In the genomic region with DNA sequence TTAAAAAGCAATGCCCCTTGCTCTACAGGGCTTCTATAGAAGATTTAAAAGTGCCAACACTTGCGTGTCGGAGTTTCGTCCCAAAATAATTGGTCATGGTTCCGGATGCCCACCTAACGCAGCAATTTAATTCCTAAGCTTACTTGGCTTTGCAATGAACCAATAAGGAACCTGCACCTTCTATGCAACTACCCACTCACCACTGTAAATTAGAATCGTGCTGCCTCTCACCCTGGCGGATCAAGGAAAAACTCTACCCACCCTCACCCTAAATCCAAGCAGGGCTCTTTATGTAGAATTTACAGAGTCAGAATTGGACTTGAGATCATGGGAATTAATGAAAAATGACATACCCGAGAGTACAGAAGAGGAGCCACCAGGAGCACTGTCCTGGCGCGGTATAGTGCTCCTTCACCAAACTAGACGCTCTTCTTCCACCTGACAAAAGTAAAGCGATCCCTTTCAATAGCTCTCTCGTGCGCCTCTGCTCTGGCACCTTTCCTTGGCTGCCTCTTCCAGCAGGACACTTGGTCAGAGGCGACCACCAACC, we compare ENCODE assay signal across 8 mouse cellular contexts. TPM values are rescaled to one million over a fixed set of nuclear protein-coding genes. Genes with fewer than 3 reads are reported as not detected.
DNase-seq lines count a peak whose midpoint lies in the region; ATAC-seq and TF ChIP-seq lines count a peak whose summit lies in the region.

No protein-coding gene starts in this region.

- H3K4me2 ChIP-seq in lung, embryonic 14.5 days = peak overlapping the region; percentile 70
- H3K4me2 ChIP-seq in embryonic facial prominence, embryonic 14.5 days (ENCODE audit: low read depth, low read length) = peak overlapping the region; percentile 68
- peak overlapping the region; percentile 55 for H3K4me2 ChIP-seq in midbrain, postnatal 0 days (ENCODE audit: low read depth, low read length, poor library complexity, severe bottlenecking)

- H3K9ac ChIP-seq in lung, embryonic 14.5 days = peak overlapping the region; percentile 96
- H3K9ac ChIP-seq in embryonic facial prominence, embryonic 14.5 days (ENCODE audit: low read depth, low read length) = peak overlapping the region; percentile 95
- H3K9ac ChIP-seq in midbrain, postnatal 0 days (replicated peaks; ENCODE audit: low read length, poor library complexity, severe bottlenecking) = peak overlapping the region; percentile 96

- H3K4me1 ChIP-seq in lung, embryonic 14.5 days (ENCODE audit: insufficient read depth) = peaks cover 5% of the 10 kb centered on the region; the same call in 1 of the 2 replicates
- H3K4me1 ChIP-seq in embryonic facial prominence, embryonic 14.5 days (ENCODE audit: control insufficient read depth, insufficient read depth, low read length) = peaks cover 10% of the 10 kb centered on the region
- 0 out of 2 replicates have a peak, but pooled peaks cover 3% of the 10 kb centered on the region for H3K4me1 ChIP-seq in midbrain, postnatal 0 days (ENCODE audit: insufficient read depth, low read length)

- TF ChIP-seq CTCF in lung, embryonic 14.5 days (IDR thresholded peaks at IDR 0.05; ENCODE audit: low read depth) = no peak
- no peak for TF ChIP-seq CTCF in midbrain, postnatal 0 days (IDR thresholded peaks at IDR 0.05)

- H3K27ac ChIP-seq in lung, embryonic 14.5 days (ENCODE audit: low read depth) = peak overlapping the region; percentile 6; the same call in 1 of the 2 replicates
- H3K27ac ChIP-seq in embryonic facial prominence, embryonic 14.5 days (replicated peaks; ENCODE audit: low read depth, low read length) = peak overlapping the region; percentile 76
- H3K27ac ChIP-seq in midbrain, postnatal 0 days (ENCODE audit: low read depth, low read length) = peak overlapping the region; percentile 91

- DNase-seq in lung, embryonic 14.5 days = no peak
- no peak for DNase-seq in lung, adult 18-20 months
- DNase-seq in embryonic facial prominence, embryonic 14.5 days (ENCODE audit: low spot score) = peak; percentile 2
- peak; percentile 10 for DNase-seq in midbrain, postnatal 0 days (ENCODE audit: low spot score)
- no peak for DNase-seq in cerebellum, postnatal 10 days
- no peak for DNase-seq in left cerebral cortex, adult 11 months (ENCODE audit: low spot score)
- no peak for DNase-seq in yolk sac, embryonic 10.5 days (ENCODE audit: low spot score)

- peak; percentile 21 for ATAC-seq in lung, embryonic 14.5 days (ENCODE audit: insufficient read depth)
- ATAC-seq in embryonic facial prominence, embryonic 14.5 days (ENCODE audit: low read depth) = peak; percentile 19; the same call in 1 of the 2 replicates
- ATAC-seq in inflammation-experienced regulatory T-cells, adult 6 months = peak; percentile 60
- peak; percentile 69 for ATAC-seq in midbrain, postnatal 0 days (ENCODE audit: low FRiP score)

- no peaks in the 10 kb centered on the region for H3K9me3 ChIP-seq in lung, embryonic 14.5 days (ENCODE audit: low read depth, low read length)
- H3K9me3 ChIP-seq in embryonic facial prominence, embryonic 14.5 days (ENCODE audit: control insufficient read depth, low read length) = no peaks in the 10 kb centered on the region
- no peaks in the 10 kb centered on the region for H3K9me3 ChIP-seq in midbrain, postnatal 0 days (ENCODE audit: low read length)

- WGBS in lung, embryonic 14.5 days = 4% methylated on average over 15 of the region's 15 CpGs
- 4% methylated on average over 14 of the region's 15 CpGs for WGBS in embryonic facial prominence, embryonic 14.5 days
- WGBS in midbrain, postnatal 0 days = 4% methylated on average over 15 of the region's 15 CpGs

- H3K36me3 ChIP-seq in lung, embryonic 14.5 days (ENCODE audit: insufficient read depth) = peaks cover 29% of the 10 kb centered on the region; the same call in 1 of the 2 replicates
- H3K36me3 ChIP-seq in embryonic facial prominence, embryonic 14.5 days (ENCODE audit: control insufficient read depth, insufficient read depth, low read length) = peaks cover 46% of the 10 kb centered on the region
- peaks cover 2% of the 10 kb centered on the region for H3K36me3 ChIP-seq in midbrain, postnatal 0 days (ENCODE audit: insufficient read depth, low read length)

- peak overlapping the region; percentile 75 for H3K4me3 ChIP-seq in lung, embryonic 14.5 days (ENCODE audit: low read depth, low read length)
- peak overlapping the region; percentile 69 for H3K4me3 ChIP-seq in embryonic facial prominence, embryonic 14.5 days (ENCODE audit: low read depth, low read length)
- H3K4me3 ChIP-seq in midbrain, postnatal 0 days (ENCODE audit: low read depth, low read length) = peak overlapping the region; percentile 85

- H3K27me3 ChIP-seq in lung, embryonic 14.5 days (ENCODE audit: insufficient read depth, low read length) = no peaks in the 10 kb centered on the region
- no peaks in the 10 kb centered on the region for H3K27me3 ChIP-seq in embryonic facial prominence, embryonic 14.5 days (replicated peaks; ENCODE audit: control insufficient read depth, insufficient read depth, low read length)
- H3K27me3 ChIP-seq in midbrain, postnatal 0 days (ENCODE audit: insufficient read depth, low read length) = no peaks in the 10 kb centered on the region

RNA-seq across cellular contexts. Expression of a gene that starts 0.4 kb away (rescaled TPM):
- polyA plus RNA-seq in lung, embryonic 14.5 days (2014; fragmentation: Nextera tagmentation; extraction: Ambion mirVana) = 56.8 and 60.6 TPM in 2 replicates
- polyA plus RNA-seq in embryonic facial prominence, embryonic 14.5 days (2014; fragmentation: Nextera tagmentation; extraction: Ambion mirVana) = 46.9 and 49.4 TPM in 2 replicates
- polyA plus RNA-seq in inflammation-experienced regulatory T-cells, adult 6 months (2017; shearing (Covaris generic)) = 10 to 100 TPM; 58.1 to 73.3 (median 63.9) TPM
- total RNA-seq in midbrain, postnatal 0 days (2014; rRNA removed) = 39.6 and 42.6 TPM in 2 replicates
- polyA plus RNA-seq in midbrain, postnatal 0 days (2015; fragmentation: Nextera tagmentation; extraction: Ambion mirVana) = 36.3 TPM in 2 replicates

RNA-seq across cellular contexts. Expression of a gene that starts 0.4 kb away (rescaled TPM):
- 42.8 and 44.4 TPM in 2 replicates for polyA plus RNA-seq in lung, embryonic 14.5 days (2014; fragmentation: Nextera tagmentation; extraction: Ambion mirVana)
- 32.7 and 32.8 TPM in 2 replicates for polyA plus RNA-seq in embryonic facial prominence, embryonic 14.5 days (2014; fragmentation: Nextera tagmentation; extraction: Ambion mirVana)
- 10 to 100 TPM; 49.6 to 75.9 (median 55.1) TPM for polyA plus RNA-seq in inflammation-experienced regulatory T-cells, adult 6 months (2017; shearing (Covaris generic))
- total RNA-seq in midbrain, postnatal 0 days (2014; rRNA removed) = 61.5 and 70.3 TPM in 2 replicates
- 24.4 and 25.4 TPM in 2 replicates for polyA plus RNA-seq in midbrain, postnatal 0 days (2015; fragmentation: Nextera tagmentation; extraction: Ambion mirVana)

RNA-seq across cellular contexts. Expression of a gene that starts 41.2 kb away (rescaled TPM):
- 165 and 183 TPM in 2 replicates for polyA plus RNA-seq in lung, embryonic 14.5 days (2014; fragmentation: Nextera tagmentation; extraction: Ambion mirVana)
- polyA plus RNA-seq in embryonic facial prominence, embryonic 14.5 days (2014; fragmentation: Nextera tagmentation; extraction: Ambion mirVana) = 141 and 155 TPM in 2 replicates
- 100 to 1,000 TPM; 131 to 179 (median 169) TPM for polyA plus RNA-seq in inflammation-experienced regulatory T-cells, adult 6 months (2017; shearing (Covaris generic))
- total RNA-seq in midbrain, postnatal 0 days (2014; rRNA removed) = 47.8 and 51.0 TPM in 2 replicates
- 96.3 and 98.7 TPM in 2 replicates for polyA plus RNA-seq in midbrain, postnatal 0 days (2015; fragmentation: Nextera tagmentation; extraction: Ambion mirVana)

RNA-seq across cellular contexts. Expression of a gene that starts 45.9 kb away (rescaled TPM):
- 93.5 and 96.8 TPM in 2 replicates for polyA plus RNA-seq in lung, embryonic 14.5 days (2014; fragmentation: Nextera tagmentation; extraction: Ambion mirVana)
- polyA plus RNA-seq in embryonic facial prominence, embryonic 14.5 days (2014; fragmentation: Nextera tagmentation; extraction: Ambion mirVana) = 92.3 and 94.4 TPM in 2 replicates
- 100 to 1,000 TPM; 110 to 131 (median 112) TPM for polyA plus RNA-seq in inflammation-experienced regulatory T-cells, adult 6 months (2017; shearing (Covaris generic))
- 28.2 and 36.2 TPM in 2 replicates for total RNA-seq in midbrain, postnatal 0 days (2014; rRNA removed)
- polyA plus RNA-seq in midbrain, postnatal 0 days (2015; fragmentation: Nextera tagmentation; extraction: Ambion mirVana) = 66.2 and 71.7 TPM in 2 replicates

RNA-seq across cellular contexts. Expression of a gene that starts 53.0 kb away (rescaled TPM):
- polyA plus RNA-seq in lung, embryonic 14.5 days (2014; fragmentation: Nextera tagmentation; extraction: Ambion mirVana) = 14.7 and 15.0 TPM in 2 replicates
- 11.0 and 13.1 TPM in 2 replicates for polyA plus RNA-seq in embryonic facial prominence, embryonic 14.5 days (2014; fragmentation: Nextera tagmentation; extraction: Ambion mirVana)
- 10 to 100 TPM; 16.1 to 34.0 (median 20.0) TPM for polyA plus RNA-seq in inflammation-experienced regulatory T-cells, adult 6 months (2017; shearing (Covaris generic))
- 6.9 and 16.2 TPM in 2 replicates for total RNA-seq in midbrain, postnatal 0 days (2014; rRNA removed)
- 11.8 and 12.0 TPM in 2 replicates for polyA plus RNA-seq in midbrain, postnatal 0 days (2015; fragmentation: Nextera tagmentation; extraction: Ambion mirVana)

Comparison
In these comparisons a context has a peak if more than half of its experiments do, and no peak if none do; other contexts are left out.
1. ATAC-seq: peak in every context shown above with its lines; median percentile 69 in midbrain, postnatal 0 days; 60 in inflammation-experienced regulatory T-cells, adult 6 months; 21 in lung, embryonic 14.5 days; 19 in embryonic facial prominence, embryonic 14.5 days.
2. DNase-seq: peak in embryonic facial prominence, embryonic 14.5 days (single experiment) and midbrain, postnatal 0 days (single experiment); none in lung, embryonic 14.5 days (single experiment), lung, adult 18-20 months (0 of 2), cerebellum, postnatal 10 days (0 of 2), left cerebral cortex, adult 11 months (single experiment) and yolk sac, embryonic 10.5 days (single experiment).
3. H3K27ac ChIP-seq: peak in every context shown above with its lines; median percentile 91 in midbrain, postnatal 0 days; 76 in embryonic facial prominence, embryonic 14.5 days; 6 in lung, embryonic 14.5 days.
4. Peak in every context shown above with its lines, with median percentiles within 50 percentile points of each other: H3K4me2 ChIP-seq, H3K4me3 ChIP-seq and H3K9ac ChIP-seq.